Mouse (Mus musculus): Measurements from ENCODE around the gene Naa11. TPM values are rescaled to one million over a fixed set of nuclear protein-coding genes. Genes with fewer than 3 reads are reported as not detected.

Gene Naa11
- polyA plus RNA-seq, 1 experiment from 2014 or later: not detected

DNA sequence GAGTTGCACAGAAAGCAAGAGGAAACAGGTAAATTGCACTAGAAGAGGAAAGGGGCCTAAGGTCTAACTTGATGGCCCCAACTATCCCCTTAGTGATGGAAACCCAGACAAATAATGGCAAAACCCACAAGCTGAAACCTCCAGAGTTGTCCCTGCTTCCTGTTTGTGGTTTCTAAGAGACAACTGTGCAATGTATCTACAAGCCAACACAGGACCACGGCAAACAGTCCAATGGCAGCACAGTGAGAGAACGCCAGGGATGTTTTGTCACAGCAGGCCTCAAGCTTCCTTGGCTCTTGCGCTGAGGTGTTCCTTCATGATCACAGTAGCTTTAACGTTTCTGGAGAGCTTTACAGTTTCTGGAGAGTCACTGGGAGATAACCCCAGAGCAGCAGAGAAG lies 7.8 kb downstream of the Naa11 start:
- Histone ChIP-seq H3K36me3 (no peaks in the 10 kb centered on the region), H3K4me1 (peaks cover 17% of the 10 kb centered on the region), H3K4me2 (no peak overlapping the region), H3K27me3 (replicated peaks) (no peaks in the 10 kb centered on the region), H3K9me3 (no peaks in the 10 kb centered on the region), H3K4me3 (no peak overlapping the region), H3K9ac (no peak overlapping the region), H3K27ac (replicated peaks) (no peak overlapping the region)
- ATAC-seq (ENCODE audit: extremely low read depth, insufficient number of reproducible peaks, low FRiP score, low TSS enrichment): no peak
- 47% methylated on average over 4 of the region's 4 CpGs for WGBS

DNA sequence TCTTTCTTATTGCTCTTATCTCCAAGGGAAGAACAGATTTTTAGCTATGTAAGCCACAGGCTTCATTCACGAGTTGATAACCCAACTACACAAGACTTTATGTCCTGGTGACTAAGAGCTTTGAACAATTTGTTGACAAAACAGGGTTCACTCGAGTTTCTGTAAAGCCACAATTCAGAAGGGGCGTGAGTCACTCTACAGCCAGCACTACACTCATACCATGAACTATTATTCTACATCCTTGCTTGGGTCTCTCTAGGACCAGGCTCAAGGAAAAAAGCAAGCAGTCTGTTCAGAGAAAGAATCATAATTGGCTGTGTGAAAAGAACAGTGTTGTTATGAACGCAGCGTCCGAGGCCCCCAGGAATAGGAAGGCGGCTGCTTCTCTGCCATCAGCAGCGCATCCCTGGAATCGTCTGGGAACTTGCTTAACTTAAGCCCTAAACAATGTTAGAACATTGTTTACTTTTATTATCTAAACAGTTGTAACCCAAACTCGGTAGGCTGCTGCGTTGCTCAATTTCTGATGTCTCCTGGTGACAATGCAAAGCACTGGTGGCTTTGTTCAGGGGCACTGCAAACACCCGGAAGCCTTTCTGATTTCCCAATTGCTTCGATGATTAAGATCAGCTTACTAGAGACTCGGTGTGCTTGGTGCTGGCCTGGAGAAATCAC lies 9.5 kb downstream of the Naa11 start:
- Histone ChIP-seq H3K4me2 (no peak overlapping the region), H3K27me3 (replicated peaks) (no peaks in the 10 kb centered on the region), H3K4me3 (no peak overlapping the region), H3K9ac (no peak overlapping the region), H3K4me1 (peaks cover 8% of the 10 kb centered on the region; the same call in 1 of the 2 replicates), H3K9me3 (no peaks in the 10 kb centered on the region), H3K36me3 (no peaks in the 10 kb centered on the region), H3K27ac (replicated peaks) (no peak overlapping the region)
- no peak for ATAC-seq (ENCODE audit: extremely low read depth, insufficient number of reproducible peaks, low FRiP score, low TSS enrichment)
- 64% methylated on average over 14 of the region's 14 CpGs for WGBS

DNA sequence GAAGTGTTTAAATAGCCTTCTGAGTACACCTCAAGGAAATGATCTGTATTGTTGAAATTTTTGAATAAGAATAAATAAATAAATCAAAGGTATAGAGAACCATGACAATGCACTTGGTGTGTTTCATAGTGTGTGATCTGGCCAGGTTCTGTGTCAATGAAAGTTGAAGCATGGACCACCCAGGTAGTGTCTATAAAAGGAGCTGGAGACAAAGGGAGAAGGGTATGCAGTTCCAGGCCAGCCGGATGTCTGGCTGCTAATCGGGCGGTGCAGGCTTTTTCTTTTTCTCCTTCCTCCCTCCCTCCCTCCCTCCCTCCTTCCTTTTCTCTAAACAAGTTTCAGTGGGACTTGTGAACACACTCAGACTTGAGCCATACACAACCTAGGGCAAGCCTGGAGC lies 12.2 kb downstream of the Naa11 start:
- Histone ChIP-seq H3K4me2 (no peak overlapping the region), H3K4me3 (no peak overlapping the region), H3K9me3 (no peaks in the 10 kb centered on the region), H3K9ac (no peak overlapping the region), H3K4me1 (peaks cover 14% of the 10 kb centered on the region), H3K36me3 (no peaks in the 10 kb centered on the region), H3K27ac (replicated peaks) (no peak overlapping the region), H3K27me3 (replicated peaks) (no peaks in the 10 kb centered on the region)
- ATAC-seq (ENCODE audit: extremely low read depth, insufficient number of reproducible peaks, low FRiP score, low TSS enrichment): no peak
- WGBS: 41% methylated on average over 3 of the region's 3 CpGs

DNA sequence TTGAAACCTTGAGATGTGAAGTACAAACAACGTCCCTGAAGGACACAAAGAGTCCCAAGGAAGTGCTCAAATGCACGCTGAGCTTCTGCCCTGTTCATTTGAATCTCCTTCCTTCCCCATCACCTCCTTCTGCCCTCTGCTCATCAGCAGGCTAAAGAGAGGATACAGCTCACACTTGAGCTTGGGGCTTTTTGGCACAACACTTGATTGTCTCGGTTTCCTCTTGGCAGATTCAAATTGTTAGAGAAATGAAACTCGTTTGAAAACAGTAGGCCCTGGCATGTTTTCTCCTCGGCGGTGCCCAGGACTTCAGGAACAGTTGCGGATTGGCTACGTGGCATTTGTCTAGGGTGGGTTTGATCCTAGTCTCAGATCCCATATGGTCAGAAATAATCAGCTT lies 27.4 kb downstream of the Naa11 start:
- no peak for ATAC-seq (ENCODE audit: extremely low read depth, insufficient number of reproducible peaks, low FRiP score, low TSS enrichment)
- H3K36me3 ChIP-seq: no peaks in the 10 kb centered on the region
- H3K4me3 ChIP-seq: no peak overlapping the region
- no peak overlapping the region for H3K27ac ChIP-seq (replicated peaks)
- no peaks in the 10 kb centered on the region for H3K9me3 ChIP-seq
- H3K4me1 ChIP-seq: peaks cover 7% of the 10 kb centered on the region; the same call in 1 of the 2 replicates
- 76% methylated on average over 8 of the region's 8 CpGs for WGBS
- H3K27me3 ChIP-seq (replicated peaks): no peaks in the 10 kb centered on the region
- H3K9ac ChIP-seq: no peak overlapping the region
- H3K4me2 ChIP-seq: no peak overlapping the region

DNA sequence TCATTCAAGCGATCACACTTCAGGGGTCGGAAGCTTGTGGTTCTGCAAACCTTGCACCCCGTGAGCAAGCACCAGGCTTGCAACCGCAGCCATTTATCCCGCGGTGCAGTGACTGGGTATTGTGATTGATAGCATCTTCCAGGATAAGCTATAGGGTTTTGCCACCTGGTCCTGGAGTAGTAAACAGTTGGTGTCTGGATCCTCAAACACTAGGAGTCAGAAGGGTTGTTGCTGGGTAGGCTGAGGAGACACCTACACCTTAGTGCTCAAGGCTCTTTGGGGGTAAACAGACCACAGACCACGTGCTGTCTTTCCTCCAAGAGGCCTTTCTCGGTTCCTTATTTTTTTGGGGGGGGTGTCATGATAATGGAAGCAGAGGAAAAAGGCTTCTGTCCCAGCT lies 27.9 kb downstream of the Naa11 start:
- no peak for ATAC-seq (ENCODE audit: extremely low read depth, insufficient number of reproducible peaks, low FRiP score, low TSS enrichment)
- Histone ChIP-seq H3K9ac (no peak overlapping the region), H3K27me3 (replicated peaks) (no peaks in the 10 kb centered on the region), H3K4me2 (no peak overlapping the region), H3K36me3 (no peaks in the 10 kb centered on the region), H3K27ac (replicated peaks) (no peak overlapping the region), H3K4me3 (no peak overlapping the region), H3K4me1 (peaks cover 6% of the 10 kb centered on the region; the same call in 1 of the 2 replicates), H3K9me3 (no peaks in the 10 kb centered on the region)
- WGBS: 68% methylated on average over 8 of the region's 8 CpGs

DNA sequence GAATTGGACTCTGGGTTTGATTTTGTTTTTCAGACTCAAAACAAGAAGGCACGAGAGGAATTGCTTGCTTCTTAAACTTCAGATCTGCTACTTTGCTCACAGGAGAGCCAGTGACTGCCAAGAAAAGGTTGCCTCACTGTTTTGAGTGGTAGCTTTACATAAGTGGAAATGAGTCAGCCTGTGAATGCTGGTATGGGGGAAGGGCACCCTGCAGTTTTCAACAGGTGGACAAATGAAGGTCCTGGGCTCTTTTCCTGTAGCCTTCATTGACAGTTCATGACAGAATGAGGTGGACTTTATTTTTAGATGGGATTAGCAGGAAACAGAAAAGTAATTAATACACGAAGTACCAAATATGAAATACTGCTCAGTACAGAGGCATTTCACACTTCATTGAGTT lies 29.6 kb downstream of the Naa11 start:
- 27% methylated on average over 2 of the region's 2 CpGs for WGBS
- no peak overlapping the region for H3K4me3 ChIP-seq
- no peak overlapping the region for H3K4me2 ChIP-seq
- no peak overlapping the region for H3K27ac ChIP-seq (replicated peaks)
- H3K36me3 ChIP-seq: no peaks in the 10 kb centered on the region
- 0 out of 2 replicates have a peak, but pooled peaks cover 3% of the 10 kb centered on the region for H3K9me3 ChIP-seq
- H3K9ac ChIP-seq: no peak overlapping the region
- no peak for ATAC-seq (ENCODE audit: extremely low read depth, insufficient number of reproducible peaks, low FRiP score, low TSS enrichment)
- peaks cover 6% of the 10 kb centered on the region; the same call in 1 of the 2 replicates for H3K4me1 ChIP-seq
- no peaks in the 10 kb centered on the region for H3K27me3 ChIP-seq (replicated peaks)

DNA sequence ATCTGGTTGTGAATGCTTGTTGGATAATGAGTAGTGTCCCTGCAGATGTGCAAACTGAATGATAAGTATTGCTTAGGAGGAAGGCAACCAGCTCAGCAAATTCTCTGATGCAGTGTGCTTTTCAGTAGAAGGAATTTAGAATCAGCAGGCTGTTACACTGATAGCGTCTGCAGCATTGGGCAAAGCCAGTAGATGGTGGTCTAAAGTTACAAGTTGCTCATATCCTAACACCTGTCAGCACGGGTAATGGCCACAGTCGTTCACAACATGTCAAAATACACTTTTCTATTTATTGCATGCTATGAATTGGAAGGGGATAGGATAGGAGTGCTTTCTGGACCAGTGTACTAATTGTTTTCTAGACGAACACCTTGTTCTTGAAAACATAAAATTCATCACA lies 33.1 kb downstream of the Naa11 start:
- Histone ChIP-seq H3K27me3 (replicated peaks) (no peaks in the 10 kb centered on the region), H3K4me1 (peaks cover 6% of the 10 kb centered on the region; the same call in 1 of the 2 replicates), H3K4me3 (no peak overlapping the region), H3K9ac (no peak overlapping the region), H3K36me3 (no peaks in the 10 kb centered on the region), H3K27ac (replicated peaks) (no peak overlapping the region), H3K9me3 (0 out of 2 replicates have a peak, but pooled peaks cover 3% of the 10 kb centered on the region), H3K4me2 (no peak overlapping the region)
- ATAC-seq (ENCODE audit: extremely low read depth, insufficient number of reproducible peaks, low FRiP score, low TSS enrichment): no peak
- 40% methylated on average over 4 of the region's 4 CpGs for WGBS

DNA sequence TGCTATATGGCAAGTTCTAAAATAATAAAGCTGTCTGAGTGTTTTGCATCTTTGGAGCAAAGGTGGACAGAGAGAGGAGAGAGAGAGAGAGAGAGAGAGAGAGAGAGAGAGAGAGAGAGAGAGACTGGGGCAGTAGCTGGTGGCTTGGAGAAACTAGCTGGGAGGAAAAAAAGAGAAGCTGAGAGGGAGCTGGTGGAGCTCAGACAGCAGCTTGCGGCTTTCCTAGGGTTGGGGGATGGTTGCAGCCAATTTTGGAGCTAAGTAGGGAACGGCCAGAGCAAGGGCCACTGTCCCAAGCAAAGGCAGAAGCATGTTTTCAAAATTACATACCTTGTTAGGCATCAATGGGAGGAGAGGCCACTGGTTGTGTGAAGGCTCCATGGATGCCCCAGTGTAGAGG lies 36.0 kb downstream of the Naa11 start:
- no peak overlapping the region for H3K4me2 ChIP-seq
- H3K4me3 ChIP-seq: no peak overlapping the region
- no peak overlapping the region for H3K27ac ChIP-seq (replicated peaks)
- ATAC-seq (ENCODE audit: extremely low read depth, insufficient number of reproducible peaks, low FRiP score, low TSS enrichment): no peak
- WGBS: 20% methylated on average over 2 of the region's 2 CpGs
- no peaks in the 10 kb centered on the region for H3K36me3 ChIP-seq
- H3K9ac ChIP-seq: no peak overlapping the region
- H3K9me3 ChIP-seq: 0 out of 2 replicates have a peak, but pooled peaks cover 3% of the 10 kb centered on the region
- H3K27me3 ChIP-seq (replicated peaks): no peaks in the 10 kb centered on the region
- no peaks in the 10 kb centered on the region for H3K4me1 ChIP-seq

DNA sequence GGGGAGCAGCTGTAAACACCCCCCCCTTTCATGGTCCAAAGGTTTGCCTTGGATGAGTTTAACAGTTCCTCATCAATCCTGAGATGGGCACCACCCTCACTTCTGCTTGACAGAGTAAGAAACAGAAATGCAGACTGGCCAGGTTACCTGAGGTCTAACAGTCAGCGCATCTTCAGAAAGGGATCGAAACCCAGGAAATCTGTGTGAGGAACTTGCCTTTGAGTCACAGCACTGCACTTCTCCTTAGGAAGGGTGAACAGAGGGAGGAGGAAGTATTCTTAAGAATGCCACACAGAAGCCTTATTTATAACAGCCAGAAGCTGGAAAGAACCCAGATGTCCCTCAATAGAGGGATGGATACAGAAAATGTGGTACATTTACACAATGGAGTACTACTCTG lies 37.0 kb downstream of the Naa11 start:
- Histone ChIP-seq H3K36me3 (no peaks in the 10 kb centered on the region), H3K4me3 (no peak overlapping the region), H3K4me1 (no peaks in the 10 kb centered on the region), H3K9me3 (0 out of 2 replicates have a peak, but pooled peaks cover 3% of the 10 kb centered on the region), H3K4me2 (no peak overlapping the region), H3K9ac (no peak overlapping the region), H3K27me3 (replicated peaks) (no peaks in the 10 kb centered on the region), H3K27ac (replicated peaks) (no peak overlapping the region)
- ATAC-seq (ENCODE audit: extremely low read depth, insufficient number of reproducible peaks, low FRiP score, low TSS enrichment): no peak
- 86% methylated on average over 2 of the region's 2 CpGs for WGBS

DNA sequence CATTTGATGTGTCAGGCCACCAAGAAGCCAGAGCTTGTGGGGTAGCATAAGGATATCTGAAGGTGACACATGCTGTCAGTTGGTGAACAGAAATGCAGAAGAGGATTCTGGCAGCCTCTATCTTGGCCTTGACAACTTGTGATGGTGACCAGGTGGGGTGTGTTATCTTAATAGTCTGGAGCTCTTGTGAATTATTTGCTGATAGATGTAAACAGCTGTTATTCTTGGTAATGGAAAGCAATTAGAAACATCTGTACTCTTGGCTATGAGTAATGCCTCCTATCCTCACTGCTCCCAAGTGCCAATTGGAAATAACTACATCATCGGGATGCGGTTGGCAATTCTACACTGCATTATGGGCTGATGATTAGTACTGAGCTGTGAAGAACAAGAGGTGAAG lies 43.4 kb downstream of the Naa11 start:
- Histone ChIP-seq H3K4me3 (no peak overlapping the region), H3K9ac (no peak overlapping the region), H3K27ac (replicated peaks) (no peak overlapping the region), H3K27me3 (replicated peaks) (no peaks in the 10 kb centered on the region), H3K4me2 (no peak overlapping the region), H3K9me3 (no peaks in the 10 kb centered on the region), H3K36me3 (no peaks in the 10 kb centered on the region), H3K4me1 (peaks cover 13% of the 10 kb centered on the region)
- no peak for ATAC-seq (ENCODE audit: extremely low read depth, insufficient number of reproducible peaks, low FRiP score, low TSS enrichment)
- WGBS: 32% methylated on average over 2 of the region's 2 CpGs

DNA sequence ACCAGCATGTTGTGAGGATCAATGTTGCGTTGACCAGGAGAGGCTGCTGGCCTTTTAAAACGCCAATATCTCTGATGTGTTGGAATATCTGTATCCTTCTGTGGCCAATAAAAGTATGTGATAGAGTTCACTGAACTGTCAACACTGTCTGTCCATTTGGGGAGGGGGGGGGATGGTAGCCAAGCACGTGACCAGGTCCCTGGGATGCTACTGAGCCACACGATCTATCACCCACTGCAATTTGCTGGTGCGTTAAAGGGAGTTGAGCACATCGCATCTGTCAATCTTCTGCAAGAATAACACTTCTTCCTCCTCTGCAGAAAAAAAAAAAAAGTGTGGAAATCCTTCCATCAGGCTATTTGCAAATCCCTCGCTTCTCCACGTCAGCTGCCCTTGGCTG lies 43.9 kb downstream of the Naa11 start:
- ATAC-seq (ENCODE audit: extremely low read depth, insufficient number of reproducible peaks, low FRiP score, low TSS enrichment): no peak
- H3K36me3 ChIP-seq: no peaks in the 10 kb centered on the region
- H3K9ac ChIP-seq: no peak overlapping the region
- no peak overlapping the region for H3K27ac ChIP-seq (replicated peaks)
- no peak overlapping the region for H3K4me3 ChIP-seq
- H3K9me3 ChIP-seq: no peaks in the 10 kb centered on the region
- peaks cover 13% of the 10 kb centered on the region for H3K4me1 ChIP-seq
- no peak overlapping the region for H3K4me2 ChIP-seq
- WGBS: 51% methylated on average over 8 of the region's 8 CpGs
- no peaks in the 10 kb centered on the region for H3K27me3 ChIP-seq (replicated peaks)

DNA sequence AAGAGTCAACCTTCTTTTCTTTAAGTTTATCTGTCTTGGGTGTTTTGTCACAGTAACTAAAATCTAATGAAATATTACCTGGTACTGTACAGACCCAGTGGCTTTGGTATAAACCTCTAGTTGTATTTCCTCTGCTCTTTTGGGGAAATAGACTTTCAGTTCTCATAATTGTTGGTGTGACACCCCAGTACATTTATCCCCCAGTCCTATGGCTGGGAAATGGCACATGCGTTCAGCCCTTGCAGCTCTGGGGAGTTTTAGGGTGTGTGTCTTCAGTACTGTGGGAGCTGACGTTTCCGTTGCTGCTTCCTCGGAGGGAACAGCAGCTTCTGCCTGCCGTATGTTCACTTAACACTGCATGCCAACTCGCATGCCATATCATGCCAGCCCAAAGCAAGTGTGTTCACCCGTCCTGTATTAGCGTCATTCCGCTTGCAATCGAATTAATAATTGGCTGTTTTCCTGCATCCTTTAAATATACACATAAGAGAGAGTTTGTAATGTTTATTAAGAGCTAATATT lies 46.4 kb downstream of the Naa11 start:
- ATAC-seq (ENCODE audit: extremely low read depth, insufficient number of reproducible peaks, low FRiP score, low TSS enrichment): no peak
- Histone ChIP-seq H3K9ac (no peak overlapping the region), H3K4me1 (peaks cover 13% of the 10 kb centered on the region), H3K27ac (replicated peaks) (no peak overlapping the region), H3K9me3 (no peaks in the 10 kb centered on the region), H3K4me3 (no peak overlapping the region), H3K27me3 (replicated peaks) (no peaks in the 10 kb centered on the region), H3K4me2 (no peak overlapping the region), H3K36me3 (no peaks in the 10 kb centered on the region)
- WGBS: 90% methylated on average over 10 of the region's 10 CpGs

All from heart, embryonic 13.5 days (tissue).